Mouse (Mus musculus): Measurements from ENCODE around the gene Abhd15. TPM values are rescaled to one million over a fixed set of nuclear protein-coding genes. Genes with fewer than 3 reads are reported as not detected.

Abhd15 gene
- polyA plus RNA-seq, 1 experiment from 2014 or later, result 1.9 TPM

GRCm38 (mm10) chr11:77506941-77507340 lies 8.0 kb upstream of the Abhd15 start:
- Histone ChIP-seq H3K4me1 (peaks cover 17% of the 10 kb centered on the region), H3K4me3 (no peak overlapping the region), H3K27me3 (ENCODE audit: insufficient read depth, poor library complexity, severe bottlenecking) (no peaks in the 10 kb centered on the region), H3K9me3 (no peaks in the 10 kb centered on the region), H3K27ac (no peak overlapping the region), H3K36me3 (peaks cover 83% of the 10 kb centered on the region)
- 83% methylated on average over 6 of the region's 6 CpGs for WGBS
- DNase-seq (ENCODE audit: low spot score), result no peak

GRCm38 (mm10) chr11:77507426-77507825 lies 7.5 kb upstream of the Abhd15 start:
- 77% methylated on average over 4 of the region's 4 CpGs for WGBS
- DNase-seq (ENCODE audit: low spot score), result no peak
- Histone ChIP-seq H3K4me3 (no peak overlapping the region), H3K27me3 (ENCODE audit: insufficient read depth, poor library complexity, severe bottlenecking) (no peaks in the 10 kb centered on the region), H3K27ac (0 out of 2 replicates have a peak overlapping the region, but pooled peaks have one; percentile 88), H3K9me3 (no peaks in the 10 kb centered on the region), H3K4me1 (peaks cover 20% of the 10 kb centered on the region), H3K36me3 (peaks cover 78% of the 10 kb centered on the region)

- peak overlapping the region; percentile 88 for H3K27ac ChIP-seq
- H3K4me1 ChIP-seq, result peaks cover 22% of the 10 kb centered on the region
- H3K4me3 ChIP-seq, result peak overlapping the region; percentile 57
- peak; percentile 91 for DNase-seq (ENCODE audit: low spot score)
- WGBS, result 15% methylated on average over 49 of the region's 49 CpGs
- H3K36me3 ChIP-seq, result peaks cover 69% of the 10 kb centered on the region
- H3K9me3 ChIP-seq, result no peaks in the 10 kb centered on the region
- no peaks in the 10 kb centered on the region for H3K27me3 ChIP-seq (ENCODE audit: insufficient read depth, poor library complexity, severe bottlenecking)
Measured at GRCm38 (mm10) chr11:77508068-77509021, 6.6 kb upstream of the Abhd15 start.

GRCm38 (mm10) chr11:77511336-77511735 lies 3.6 kb upstream of the Abhd15 start:
- Histone ChIP-seq H3K4me1 (peaks cover 47% of the 10 kb centered on the region), H3K36me3 (peaks cover 39% of the 10 kb centered on the region), H3K27ac (no peak overlapping the region), H3K27me3 (ENCODE audit: insufficient read depth, poor library complexity, severe bottlenecking) (peaks cover 11% of the 10 kb centered on the region), H3K9me3 (no peaks in the 10 kb centered on the region), H3K4me3 (no peak overlapping the region)
- no peak for DNase-seq (ENCODE audit: low spot score)
- 73% methylated on average over 5 of the region's 5 CpGs for WGBS

GRCm38 (mm10) chr11:77512891-77513810 lies 1.8 kb upstream of the Abhd15 start:
- WGBS, result under 1% methylated on average over 69 of the region's 84 CpGs
- peaks cover 48% of the 10 kb centered on the region for H3K4me1 ChIP-seq
- peak overlapping the region; percentile 78 for H3K4me3 ChIP-seq
- peaks cover 29% of the 10 kb centered on the region for H3K27me3 ChIP-seq (ENCODE audit: insufficient read depth, poor library complexity, severe bottlenecking)
- H3K36me3 ChIP-seq, result peaks cover 22% of the 10 kb centered on the region
- peak; percentile 94 for DNase-seq (ENCODE audit: low spot score)
- peak overlapping the region; percentile 90 for H3K27ac ChIP-seq
- no peaks in the 10 kb centered on the region for H3K9me3 ChIP-seq

GRCm38 (mm10) chr11:77513811-77514170 lies 1.1 kb upstream of the Abhd15 start:
- DNase-seq (ENCODE audit: low spot score), result peak; percentile 78

GRCm38 (mm10) chr11:77514281-77514831 lies 565 bp upstream of the Abhd15 start:
- Histone ChIP-seq H3K4me1 (peaks cover 46% of the 10 kb centered on the region), H3K27me3 (ENCODE audit: insufficient read depth, poor library complexity, severe bottlenecking) (peaks cover 33% of the 10 kb centered on the region), H3K9me3 (no peaks in the 10 kb centered on the region), H3K4me3 (peak overlapping the region; percentile 78), H3K36me3 (peaks cover 13% of the 10 kb centered on the region; the same call in 1 of the 2 replicates), H3K27ac (peak overlapping the region; percentile 74)
- under 1% methylated on average over 19 of the region's 19 CpGs for WGBS
- peak; percentile 88 for DNase-seq (ENCODE audit: low spot score)

More at GRCm38 (mm10) chr11:77513811-77514170, 1.1 kb upstream of the Abhd15 start:
- WGBS, result 4% methylated on average over 10 of the region's 10 CpGs
- H3K36me3 ChIP-seq, result peaks cover 18% of the 10 kb centered on the region
- peak overlapping the region; percentile 90 for H3K27ac ChIP-seq
- peaks cover 48% of the 10 kb centered on the region for H3K4me1 ChIP-seq
- no peaks in the 10 kb centered on the region for H3K9me3 ChIP-seq
- H3K27me3 ChIP-seq (ENCODE audit: insufficient read depth, poor library complexity, severe bottlenecking), result peaks cover 33% of the 10 kb centered on the region
- H3K4me3 ChIP-seq, result peak overlapping the region; percentile 78

GRCm38 (mm10) chr11:77515637-77516552 lies 974 bp downstream of the Abhd15 start, which contains the start of gene Trp53i13:
Trp53i13 (minus strand) TSS chr11:77515980.
- WGBS, result 9% methylated on average over 39 of the region's 39 CpGs
- Histone ChIP-seq H3K27ac (peak within 1 kb of the TSS; percentile 74), H3K4me1 (peaks cover 46% of the 10 kb centered on the region), H3K27me3 (ENCODE audit: insufficient read depth, poor library complexity, severe bottlenecking) (peaks cover 33% of the 10 kb centered on the region), H3K36me3 (no peaks in the 10 kb centered on the region), H3K4me3 (peak within 1 kb of the TSS; percentile 78), H3K9me3 (no peaks in the 10 kb centered on the region)
- DNase-seq (ENCODE audit: low spot score), result no peak

- Histone ChIP-seq H3K4me3 (no peak overlapping the region), H3K27me3 (ENCODE audit: insufficient read depth, poor library complexity, severe bottlenecking) (peaks cover 33% of the 10 kb centered on the region), H3K4me1 (peaks cover 46% of the 10 kb centered on the region), H3K36me3 (no peaks in the 10 kb centered on the region), H3K9me3 (no peaks in the 10 kb centered on the region), H3K27ac (no peak overlapping the region)
- no peak for DNase-seq (ENCODE audit: low spot score)
- 66% methylated on average over 5 of the region's 5 CpGs for WGBS
Measured at GRCm38 (mm10) chr11:77516553-77517425, 1.9 kb downstream of the Abhd15 start.

GRCm38 (mm10) chr11:77518051-77518798 lies 3.3 kb downstream of the Abhd15 start:
- 82% methylated on average over 27 of the region's 27 CpGs for WGBS
- no peak overlapping the region for H3K4me3 ChIP-seq

More at GRCm38 (mm10) chr11:77518051-77518798, 3.3 kb downstream of the Abhd15 start:
- DNase-seq (ENCODE audit: low spot score), result no peak
- no peaks in the 10 kb centered on the region for H3K36me3 ChIP-seq
- no peaks in the 10 kb centered on the region for H3K9me3 ChIP-seq
- peaks cover 33% of the 10 kb centered on the region for H3K27me3 ChIP-seq (ENCODE audit: insufficient read depth, poor library complexity, severe bottlenecking)
- peaks cover 38% of the 10 kb centered on the region for H3K4me1 ChIP-seq
- H3K27ac ChIP-seq, result no peak overlapping the region
